Mouse (Mus musculus) liver, adult 2 months (tissue): ENCODE results near the gene Ulk2. TPM values are rescaled to one million over a fixed set of nuclear protein-coding genes. Genes with fewer than 3 reads are reported as not detected.

ENCODE experiments used
- DNase-seq: peaks from one replicate; pipeline ENCODE4 v3.0.0-alpha.2; 2011; ENCODE audit warnings: low read depth, low spot score; ENCODE audit errors: extremely low read depth
- H3K27ac ChIP-seq: fragments of 200-500 bp; replicated peaks from 2 replicates; pipeline ENCODE4 v1.5.1; 2012; ENCODE audit warnings: low read depth, mild to moderate bottlenecking, control low read depth, inconsistent platforms, low read length; ENCODE audit not compliant: insufficient read depth
- H3K27me3 ChIP-seq: fragments of 200-500 bp; 2 replicates; pipeline ENCODE4 v1.6.1; 2012; ENCODE audit warnings: mild to moderate bottlenecking, moderate library complexity, low read length, inconsistent platforms; ENCODE audit not compliant: control insufficient read depth, insufficient read depth
- H3K36me3 ChIP-seq: fragments of 200-500 bp; 2 replicates; pipeline ENCODE4 v1.6.1; 2012; ENCODE audit warnings: low read length, inconsistent platforms; ENCODE audit not compliant: control insufficient read depth, insufficient read depth
- H3K4me1 ChIP-seq: fragments of 200-500 bp; 2 replicates; pipeline ENCODE4 v1.6.1; 2011; ENCODE audit warnings: low read length; ENCODE audit not compliant: control insufficient read depth, insufficient read depth
- H3K4me3 ChIP-seq: fragments of 200-500 bp; 2 replicates; pipeline ENCODE4 v1.5.1; 2011; ENCODE audit warnings: low read depth, mild to moderate bottlenecking, control low read depth, low read length, moderate library complexity; ENCODE audit not compliant: insufficient read depth
- H3K79me2 ChIP-seq: fragments of 200-500 bp; 2 replicates; pipeline ENCODE4 v1.6.1; 2012; ENCODE audit warnings: inconsistent platforms, mild to moderate bottlenecking, low read length, moderate library complexity; ENCODE audit not compliant: control insufficient read depth, insufficient read depth
- H3K9ac ChIP-seq: fragments of 200-500 bp; 2 replicates; pipeline ENCODE4 v1.6.1; 2012; ENCODE audit warnings: low read depth, mild to moderate bottlenecking, control low read depth, inconsistent platforms, low read length
- CTCF ChIP-seq: fragments of 200-500 bp; IDR thresholded peaks from 2 replicates; pipeline ENCODE4 v1.5.1; 2011; ENCODE audit warnings: low read depth, low read length, control low read depth
- POLR2A ChIP-seq: fragments of 200-500 bp; IDR thresholded peaks from 2 replicates; pipeline ENCODE4 v1.6.1; 2011; ENCODE audit warnings: low read length, control low read depth; ENCODE audit not compliant: insufficient read depth; ENCODE audit errors: extremely low read depth
- WGBS: fragments of 180-500 bp; shearing (Covaris S2); methylation state at CpG from one replicate; pipeline ENCODE4 v1.1.7; 2018; 5-methylcytosine and 5-hydroxymethylcytosine counted together
- polyA plus RNA-seq: library from polyadenylated mRNA; depleted of rRNA; stranded (reverse); fragments of >200 nt; gene quantifications from 2 replicates; pipeline ENCODE4 v1.2.3, GENCODE M21; 2012; rRNA removed
- total RNA-seq: library from RNA; depleted of rRNA; stranded (reverse); fragments of >200 nt; gene quantifications from 2 replicates; pipeline ENCODE4 v1.2.3, GENCODE M21; 2014; rRNA removed

Gene Ulk2
- total RNA-seq (38.4 and 38.8 TPM in 2 replicates), polyA plus RNA-seq (40.4 and 52.4 TPM in 2 replicates)

GRCm38 (mm10) chr11:61854988-61855411 lies at the start of gene Ulk2:
Ulk2 (minus strand) TSS chr11:61855073.
- Histone ChIP-seq H3K9ac (peak within 1 kb of the TSS; percentile 98), H3K36me3 (peaks cover 5% of the 10 kb centered on the region; the same call in 1 of the 2 replicates), H3K27ac (peak within 1 kb of the TSS; percentile 93), H3K27me3 (no peaks in the 10 kb centered on the region), H3K4me3 (peak within 1 kb of the TSS; percentile 81), H3K4me1 (peaks cover 15% of the 10 kb centered on the region), H3K79me2 (no peaks in the 10 kb centered on the region)
- TF ChIP-seq CTCF (no peak), POLR2A (peak; percentile 99)
- WGBS, result under 1% methylated on average over 57 of the region's 58 CpGs
- peak; percentile 85 for DNase-seq

- Histone ChIP-seq H3K27ac (no peak overlapping the region), H3K79me2 (no peaks in the 10 kb centered on the region), H3K4me1 (no peaks in the 10 kb centered on the region), H3K4me3 (no peak overlapping the region), H3K36me3 (peaks cover 34% of the 10 kb centered on the region), H3K9ac (no peak overlapping the region), H3K27me3 (no peaks in the 10 kb centered on the region)
- TF ChIP-seq POLR2A, result no peak
- no peak for TF ChIP-seq CTCF
- DNase-seq, result peak; percentile 49
- WGBS, result 83% methylated on average over 5 of the region's 5 CpGs
Observed at GRCm38 (mm10) chr11:61882183-61882582, 27.3 kb upstream of the Ulk2 start.

- no peaks in the 10 kb centered on the region for H3K79me2 ChIP-seq
- no peak overlapping the region for H3K4me3 ChIP-seq
- no peak overlapping the region for H3K9ac ChIP-seq
- H3K36me3 ChIP-seq, result peaks cover 39% of the 10 kb centered on the region
- no peaks in the 10 kb centered on the region for H3K4me1 ChIP-seq
- no peaks in the 10 kb centered on the region for H3K27me3 ChIP-seq
- TF ChIP-seq CTCF (no peak), POLR2A (no peak)
- H3K27ac ChIP-seq, result no peak overlapping the region
- DNase-seq, result no peak
Observed at GRCm38 (mm10) chr11:61879921-61880320, 25.0 kb upstream of the Ulk2 start.

- Histone ChIP-seq H3K27me3 (no peaks in the 10 kb centered on the region), H3K36me3 (peaks cover 57% of the 10 kb centered on the region), H3K79me2 (no peaks in the 10 kb centered on the region), H3K4me3 (no peak overlapping the region), H3K9ac (no peak overlapping the region), H3K27ac (no peak overlapping the region), H3K4me1 (no peaks in the 10 kb centered on the region; the same call in 1 of the 2 replicates)
- TF ChIP-seq CTCF (no peak), POLR2A (no peak)
- WGBS, result 89% methylated on average over 5 of the region's 5 CpGs
- DNase-seq, result no peak
Observed at GRCm38 (mm10) chr11:61871881-61872280, 17.0 kb upstream of the Ulk2 start.

GRCm38 (mm10) chr11:61866856-61867255 lies 12.0 kb upstream of the Ulk2 start:
- TF ChIP-seq POLR2A (no peak), CTCF (no peak)
- no peak overlapping the region for H3K9ac ChIP-seq
- no peaks in the 10 kb centered on the region for H3K27me3 ChIP-seq
- no peaks in the 10 kb centered on the region for H3K79me2 ChIP-seq
- peak; percentile 67 for DNase-seq
- peaks cover 23% of the 10 kb centered on the region for H3K36me3 ChIP-seq
- peaks cover 11% of the 10 kb centered on the region for H3K4me1 ChIP-seq
- no peak overlapping the region for H3K4me3 ChIP-seq
- peak overlapping the region; percentile 71 for H3K27ac ChIP-seq

- TF ChIP-seq POLR2A (no peak), CTCF (no peak)
- Histone ChIP-seq H3K79me2 (no peaks in the 10 kb centered on the region), H3K9ac (peak overlapping the region; percentile 82), H3K4me1 (peaks cover 19% of the 10 kb centered on the region), H3K4me3 (peak overlapping the region; percentile 53), H3K27me3 (no peaks in the 10 kb centered on the region), H3K36me3 (peaks cover 2% of the 10 kb centered on the region; the same call in 1 of the 2 replicates), H3K27ac (peak overlapping the region; percentile 100)
- peak; percentile 95 for DNase-seq
- 11% methylated on average over 6 of the region's 6 CpGs for WGBS
Observed at GRCm38 (mm10) chr11:61861781-61862547, 7.1 kb upstream of the Ulk2 start.
